22 mouse cellular contexts compared by ENCODE assay signal in genomic region chr8:119765761-119766444, GRCm38 (mm10). TPM values are rescaled to one million over a fixed set of nuclear protein-coding genes. Genes with fewer than 3 reads are reported as not detected.
A peak's percentile ranks its signal among the peaks of the same experiment; 100 is the strongest.
DNase-seq lines count a peak whose midpoint lies in the region; ATAC-seq lines count a peak whose summit lies in the region.
"Had no signal": no experiment of that assay in that cellular context is flagged by ENCODE, and none has a peak within 500 bp of the region (broad histone marks: within the 10 kb centered on the region; RNA-seq: fewer than 3 reads in every experiment).

No protein-coding gene starts in this region.

- intact Hi-C loops in gastrocnemius, postnatal 36 days (cut with DNase I) = no loop called here

- WGBS in heart, embryonic 11.5 days (ENCODE audit: insufficient replicate concordance) = 71% methylated on average over 22 of the region's 22 CpGs
- WGBS in liver, embryonic 12.5 days (ENCODE audit: insufficient replicate concordance) = 50% methylated on average over 22 of the region's 22 CpGs
- WGBS in stomach, embryonic 15.5 days = 62% methylated on average over 22 of the region's 22 CpGs

- H3K27ac ChIP-seq in heart, embryonic 11.5 days (ENCODE audit: low read depth, low read length) = no peak overlapping the region
- H3K27ac ChIP-seq in liver, embryonic 12.5 days = no peak overlapping the region
- H3K27ac ChIP-seq in stomach, embryonic 15.5 days = no peak overlapping the region
- H3K27ac ChIP-seq: hindbrain, embryonic 10.5 days; left cerebral cortex, adult 2 months; midbrain, embryonic 12.5 days; neural tube, embryonic 12.5 days had no signal

- no peaks in the 10 kb centered on the region for H3K27me3 ChIP-seq in heart, embryonic 11.5 days (ENCODE audit: control insufficient read depth, insufficient read depth, low read length)
- no peaks in the 10 kb centered on the region for H3K27me3 ChIP-seq in liver, embryonic 12.5 days (replicated peaks)
- H3K27me3 ChIP-seq in stomach, embryonic 15.5 days (replicated peaks) = no peaks in the 10 kb centered on the region
- H3K27me3 ChIP-seq: CH12.LX; midbrain, embryonic 12.5 days; neural tube, embryonic 12.5 days had no signal

- no peak for DNase-seq in heart, postnatal 4 days
- peak; percentile 45 for DNase-seq in ZHBTc4 (ENCODE audit: low read depth, low spot score)
- no peak for DNase-seq in adrenal gland, postnatal 10 days
- DNase-seq in gastrocnemius, postnatal 36 days = no peak
- DNase-seq in cerebellum, postnatal 10 days = no peak
- DNase-seq: adrenal gland, postnatal 14 days; cerebellum, postnatal 14 days; embryo, embryonic 11 days; kidney, adult 9 months; kidney, postnatal 36 days; left cerebral cortex, postnatal 4 days; lung, postnatal 4 days; thymus, postnatal 14 days had no signal

- ATAC-seq in heart, embryonic 11.5 days (replicated peaks; ENCODE audit: insufficient number of reproducible peaks, low FRiP score, low TSS enrichment) = no peak
- peak; percentile 72 for ATAC-seq in liver, embryonic 12.5 days
- peak; percentile 28; the same call in 1 of the 2 replicates for ATAC-seq in stomach, embryonic 15.5 days (ENCODE audit: insufficient read depth, low FRiP score, low read depth)
- ATAC-seq: activated CD4-positive, CD25-positive, alpha-beta regulatory T cell, adult 4 months had no signal

- H3K36me3 ChIP-seq in heart, embryonic 11.5 days (ENCODE audit: control insufficient read depth, insufficient read depth, low read length) = peaks cover 17% of the 10 kb centered on the region
- peaks cover 29% of the 10 kb centered on the region for H3K36me3 ChIP-seq in liver, embryonic 12.5 days
- H3K36me3 ChIP-seq in stomach, embryonic 15.5 days = peaks cover 11% of the 10 kb centered on the region; the same call in 1 of the 2 replicates

- H3K9me3 ChIP-seq in heart, embryonic 11.5 days (replicated peaks; ENCODE audit: control insufficient read depth, low read length) = no peaks in the 10 kb centered on the region
- H3K9me3 ChIP-seq in liver, embryonic 12.5 days (replicated peaks) = no peaks in the 10 kb centered on the region
- H3K9me3 ChIP-seq in stomach, embryonic 15.5 days = no peaks in the 10 kb centered on the region
- H3K9me3 ChIP-seq: hindbrain, embryonic 10.5 days; midbrain, embryonic 12.5 days; neural tube, embryonic 12.5 days had no signal

- H3K4me1 ChIP-seq in heart, embryonic 11.5 days (ENCODE audit: control insufficient read depth, insufficient read depth, low read length) = 0 out of 2 replicates have a peak, but pooled peaks cover 4% of the 10 kb centered on the region
- peaks cover 43% of the 10 kb centered on the region for H3K4me1 ChIP-seq in liver, embryonic 12.5 days
- H3K4me1 ChIP-seq in stomach, embryonic 15.5 days = 0 out of 2 replicates have a peak, but pooled peaks cover 3% of the 10 kb centered on the region
- H3K4me1 ChIP-seq: midbrain, embryonic 12.5 days; neural tube, embryonic 12.5 days had no signal

- H3K4me2 ChIP-seq in heart, embryonic 11.5 days = peak overlapping the region; percentile 20; the same call in 1 of the 2 replicates
- H3K4me2 ChIP-seq in liver, embryonic 12.5 days = peak overlapping the region; percentile 53
- no peak overlapping the region for H3K4me2 ChIP-seq in stomach, embryonic 15.5 days
- H3K4me2 ChIP-seq: midbrain, embryonic 12.5 days; neural tube, embryonic 12.5 days had no signal

- H3K9ac ChIP-seq in heart, embryonic 11.5 days (ENCODE audit: low read depth, low read length) = no peak overlapping the region
- H3K9ac ChIP-seq in liver, embryonic 12.5 days = peak overlapping the region; percentile 8; the same call in 1 of the 2 replicates
- no peak overlapping the region for H3K9ac ChIP-seq in stomach, embryonic 15.5 days
- H3K9ac ChIP-seq: midbrain, embryonic 12.5 days; neural tube, embryonic 12.5 days had no signal

- H3K4me3 ChIP-seq in heart, embryonic 11.5 days (ENCODE audit: low read depth, low read length) = no peak overlapping the region
- H3K4me3 ChIP-seq in liver, embryonic 12.5 days = no peak overlapping the region
- H3K4me3 ChIP-seq in stomach, embryonic 15.5 days (replicated peaks) = no peak overlapping the region
- H3K4me3 ChIP-seq: hindbrain, embryonic 10.5 days; left cerebral cortex, adult 2 months; midbrain, embryonic 12.5 days; neural tube, embryonic 12.5 days had no signal

RNA-seq across cellular contexts. Expression of gene Tldc1, which starts 12.3 kb away (rescaled TPM):
- polyA plus RNA-seq in heart, embryonic 11.5 days (2014; fragmentation: Nextera tagmentation; extraction: Ambion mirVana) = 10.2 and 12.9 TPM in 2 replicates
- 1 to 10 TPM; 9.0 to 9.2 TPM for total RNA-seq in heart, postnatal 4 days (2021)
- 6.1 and 6.7 TPM in 2 replicates for polyA plus RNA-seq in liver, embryonic 12.5 days (2016; fragmentation: Nextera tagmentation; extraction: Ambion mirVana)
- polyA plus RNA-seq in stomach, embryonic 15.5 days (2015; fragmentation: Nextera tagmentation; extraction: Ambion mirVana) = 12.9 and 13.8 TPM in 2 replicates
- total RNA-seq in adrenal gland, postnatal 10 days (2021) = 10 to 100 TPM in 1 of 2 experiments, 1 to 10 TPM in 1; 8.7 to 12.0 TPM
- 1 to 10 TPM; 3.7 to 4.9 TPM for total RNA-seq in gastrocnemius, postnatal 36 days (2021)
